Mouse (Mus musculus) urinary bladder, adult 18-20 months (tissue): ENCODE data around the gene Mucl2.
"Not testable (repeated sequence)": the region's sequence is repeated elsewhere in the genome, so short reads cannot be mapped to it uniquely, and the experiment has no call there.

Source experiments
- DNase-seq, 2 experiments: peaks; one replicate each; pipeline ENCODE4 v3.0.0; 2022; ENCODE audit warnings: low spot score in 2 of 2, mixed read lengths in 2 of 2

The Mucl2 gene

DNA sequence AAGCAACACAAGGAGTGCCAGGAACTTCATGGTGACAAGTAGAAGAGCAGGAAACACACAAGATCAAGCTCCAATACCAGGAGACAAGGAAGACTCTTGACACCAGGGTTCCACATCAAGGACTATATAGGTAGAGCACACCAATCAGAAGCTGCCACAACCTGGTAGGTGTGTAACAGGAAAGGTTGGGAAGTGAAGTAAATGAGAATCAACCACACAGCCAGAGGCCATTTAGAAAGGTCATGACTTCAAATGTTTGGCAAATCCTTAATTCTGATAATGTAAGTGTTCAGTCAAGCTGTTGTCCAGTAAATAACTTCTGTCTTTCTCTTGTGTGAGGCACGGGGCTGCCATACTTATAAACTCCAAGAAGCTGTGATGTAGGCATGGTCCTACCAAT is at the start of gene Mucl2:
Gene Mucl2, minus strand, starts transcription at position 101 of the 400 bp plus-strand sequence.
- no peak for DNase-seq

DNA sequence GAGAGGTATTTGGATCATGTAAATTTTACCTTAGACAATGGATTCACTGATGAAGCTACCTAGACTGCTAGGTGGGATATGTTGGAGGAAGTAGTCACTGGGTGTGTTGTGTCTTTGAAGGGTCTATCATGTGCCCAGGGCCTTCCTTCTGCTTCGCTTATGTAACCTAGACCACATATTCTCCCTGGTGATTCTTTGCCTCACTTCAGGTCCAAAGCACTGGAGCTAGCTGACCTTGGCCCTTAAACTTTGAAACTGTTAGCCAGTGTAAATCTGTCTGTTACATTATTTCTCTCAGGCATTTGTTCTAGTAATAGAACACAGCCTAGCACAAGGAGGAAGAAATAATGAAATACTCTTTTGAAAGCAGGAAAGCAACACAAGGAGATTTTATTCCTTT is 13.9 kb upstream of the Mucl2 start:
- DNase-seq: not testable (repeated sequence)
